In the genomic region with DNA sequence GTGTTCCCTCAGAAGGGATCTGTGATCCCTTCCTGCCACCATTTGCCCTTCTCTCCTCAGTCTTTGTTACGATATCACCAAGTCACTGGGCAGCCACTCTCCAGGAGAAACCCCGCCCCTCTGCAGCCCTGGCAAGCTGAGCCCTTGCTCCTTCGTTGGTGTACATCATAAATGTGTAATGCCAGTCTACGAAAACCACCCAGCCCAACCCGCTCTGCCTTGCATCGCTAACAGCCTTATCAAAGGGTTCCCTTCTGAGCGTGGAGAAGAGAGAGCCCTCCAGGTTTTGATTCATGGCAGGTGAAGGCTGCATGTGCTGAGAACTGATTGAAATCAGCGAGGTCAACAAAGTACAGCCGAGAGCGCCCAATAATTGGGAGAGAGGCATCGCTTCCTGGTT, we compare ENCODE assay signal across 8 mouse cellular contexts.
DNase-seq lines count a peak whose midpoint lies in the region; ATAC-seq lines count a peak whose summit lies in the region.

No protein-coding gene starts in this region.

- no peak overlapping the region for H3K27ac ChIP-seq in intestine, embryonic 15.5 days
- H3K27ac ChIP-seq in neural tube, embryonic 14.5 days (ENCODE audit: low read depth, low read length): no peak overlapping the region

- H3K9ac ChIP-seq in intestine, embryonic 15.5 days: no peak overlapping the region
- H3K9ac ChIP-seq in neural tube, embryonic 14.5 days (replicated peaks; ENCODE audit: low read depth, low read length): no peak overlapping the region

- H3K4me3 ChIP-seq in intestine, embryonic 15.5 days (replicated peaks): no peak overlapping the region
- no peak overlapping the region for H3K4me3 ChIP-seq in neural tube, embryonic 14.5 days (ENCODE audit: low read depth, low read length)

- WGBS in intestine, embryonic 15.5 days: 22% methylated on average over 11 of the region's 11 CpGs
- 26% methylated on average over 11 of the region's 11 CpGs for WGBS in neural tube, embryonic 14.5 days

- H3K36me3 ChIP-seq in intestine, embryonic 15.5 days: no peaks in the 10 kb centered on the region
- no peaks in the 10 kb centered on the region for H3K36me3 ChIP-seq in neural tube, embryonic 14.5 days (ENCODE audit: control insufficient read depth, insufficient read depth, low read length)

- no peak for ATAC-seq in intestine, embryonic 15.5 days
- ATAC-seq in neural tube, embryonic 14.5 days (ENCODE audit: low read depth): no peak
- ATAC-seq in cerebellum, adult (ENCODE audit: insufficient number of reproducible peaks, low FRiP score, low TSS enrichment): no peak

- H3K9me3 ChIP-seq in intestine, embryonic 15.5 days: no peaks in the 10 kb centered on the region
- H3K9me3 ChIP-seq in neural tube, embryonic 14.5 days (ENCODE audit: control insufficient read depth, low read length): no peaks in the 10 kb centered on the region

- peak overlapping the region; percentile 46 for H3K4me2 ChIP-seq in intestine, embryonic 15.5 days (replicated peaks)
- peak overlapping the region; percentile 11; the same call in 1 of the 2 replicates for H3K4me2 ChIP-seq in neural tube, embryonic 14.5 days (ENCODE audit: low read depth, low read length)

- H3K4me1 ChIP-seq in intestine, embryonic 15.5 days (replicated peaks): 0 out of 2 replicates have a peak, but pooled peaks cover 2% of the 10 kb centered on the region
- no peaks in the 10 kb centered on the region for H3K4me1 ChIP-seq in neural tube, embryonic 14.5 days (ENCODE audit: control insufficient read depth, insufficient read depth, low read length)

- peak; percentile 13 for DNase-seq in adrenal gland, adult 2 months
- DNase-seq in adrenal gland, postnatal 36 days: no peak
- peak; percentile 13 for DNase-seq in left cerebral cortex, postnatal 4 days
- DNase-seq in left cerebral cortex, adult 11 months (ENCODE audit: low spot score): no peak
- DNase-seq in left cerebral cortex, postnatal 36 days (ENCODE audit: low spot score in 2 of 2): no peak

- intact Hi-C loops in left cerebral cortex, postnatal 4 days (cut with DNase I): no loop called here
- intact Hi-C loops in left cerebral cortex, postnatal 36 days (cut with DNase I): no loop called here

- no peaks in the 10 kb centered on the region for H3K27me3 ChIP-seq in intestine, embryonic 15.5 days (replicated peaks)
- H3K27me3 ChIP-seq in neural tube, embryonic 14.5 days (ENCODE audit: control insufficient read depth, insufficient read depth, low read length): no peaks in the 10 kb centered on the region

Comparison
In these comparisons a context has a peak if more than half of its experiments do, and no peak if none do; other contexts are left out.
1. DNase-seq: peak in adrenal gland, adult 2 months (single experiment) and left cerebral cortex, postnatal 4 days (single experiment); none in adrenal gland, postnatal 36 days (0 of 2), left cerebral cortex, adult 11 months (single experiment) and left cerebral cortex, postnatal 36 days (0 of 2).